Mouse (Mus musculus): ENCODE measurements at regions not wholly inside any gene's neighbourhood (a gene's known extent, or its start where the extent isn't known, plus 50 kb on each side); places are given as distances from the start of the nearest gene placed in this dataset.
A peak's percentile ranks its signal among the peaks of the same experiment; 100 is the strongest.
"Not testable (repeated sequence)": the region's sequence is repeated elsewhere in the genome, so short reads cannot be mapped to it uniquely, and the experiment has no call there.

- Histone ChIP-seq H3K27me3 (replicated peaks; ENCODE audit: control insufficient read depth, insufficient read depth, low read length) (peaks cover 12% of the 10 kb centered on the region; the same call in 1 of the 2 replicates), H3K36me3 (ENCODE audit: control insufficient read depth, insufficient read depth) (no peaks in the 10 kb centered on the region), H3K27ac (ENCODE audit: low read length) (no peak overlapping the region), H3K9ac (replicated peaks; ENCODE audit: low read depth, low read length) (no peak overlapping the region), H3K4me3 (replicated peaks; ENCODE audit: low read length) (no peak overlapping the region), H3K4me1 (replicated peaks; ENCODE audit: control insufficient read depth, insufficient read depth, low read length) (peaks cover 14% of the 10 kb centered on the region), H3K9me3 (ENCODE audit: control insufficient read depth, low read length) (no peaks in the 10 kb centered on the region), H3K4me2 (ENCODE audit: low read length) (no peak overlapping the region)
- ATAC-seq: no peak
- 74% methylated on average over 2 of the region's 2 CpGs for WGBS
Measured at GRCm38 (mm10) chr3:17620398-17620797, 327.8 kb upstream of the Cypt12 start.

GRCm38 (mm10) chr3:17632484-17632883 is 315.7 kb upstream of the Cypt12 start:
- H3K4me2 ChIP-seq (ENCODE audit: low read length): no peak overlapping the region
- H3K9me3 ChIP-seq (ENCODE audit: control insufficient read depth, low read length): no peaks in the 10 kb centered on the region
- no peak overlapping the region for H3K27ac ChIP-seq (ENCODE audit: low read length)
- no peaks in the 10 kb centered on the region for H3K4me1 ChIP-seq (replicated peaks; ENCODE audit: control insufficient read depth, insufficient read depth, low read length)
- H3K36me3 ChIP-seq (ENCODE audit: control insufficient read depth, insufficient read depth): no peaks in the 10 kb centered on the region
- H3K4me3 ChIP-seq (replicated peaks; ENCODE audit: low read length): no peak overlapping the region
- H3K9ac ChIP-seq (replicated peaks; ENCODE audit: low read depth, low read length): no peak overlapping the region
- peak; percentile 68 for ATAC-seq
- no peaks in the 10 kb centered on the region for H3K27me3 ChIP-seq (replicated peaks; ENCODE audit: control insufficient read depth, insufficient read depth, low read length)
- 72% methylated on average over 3 of the region's 3 CpGs for WGBS

- Histone ChIP-seq H3K4me3 (replicated peaks; ENCODE audit: low read length) (no peak overlapping the region), H3K4me2 (ENCODE audit: low read length) (no peak overlapping the region), H3K27me3 (replicated peaks; ENCODE audit: control insufficient read depth, insufficient read depth, low read length) (no peaks in the 10 kb centered on the region), H3K36me3 (ENCODE audit: control insufficient read depth, insufficient read depth) (no peaks in the 10 kb centered on the region), H3K27ac (ENCODE audit: low read length) (no peak overlapping the region), H3K9me3 (ENCODE audit: control insufficient read depth, low read length) (no peaks in the 10 kb centered on the region), H3K4me1 (replicated peaks; ENCODE audit: control insufficient read depth, insufficient read depth, low read length) (no peaks in the 10 kb centered on the region), H3K9ac (replicated peaks; ENCODE audit: low read depth, low read length) (no peak overlapping the region)
- no peak for ATAC-seq
Measured at GRCm38 (mm10) chr3:17636276-17636675, 311.9 kb upstream of the Cypt12 start.

- not testable (repeated sequence) for H3K4me3 ChIP-seq (replicated peaks; ENCODE audit: low read length); H3K4me2 ChIP-seq (ENCODE audit: low read length); ATAC-seq; H3K27me3 ChIP-seq (replicated peaks; ENCODE audit: control insufficient read depth, insufficient read depth, low read length); H3K9me3 ChIP-seq (ENCODE audit: control insufficient read depth, low read length); H3K9ac ChIP-seq (replicated peaks; ENCODE audit: low read depth, low read length); H3K4me1 ChIP-seq (replicated peaks; ENCODE audit: control insufficient read depth, insufficient read depth, low read length); H3K27ac ChIP-seq (ENCODE audit: low read length); H3K36me3 ChIP-seq (ENCODE audit: control insufficient read depth, insufficient read depth)
- WGBS: 58% methylated on average over 2 of the region's 2 CpGs
Measured at GRCm38 (mm10) chr3:17659988-17660387, 288.2 kb upstream of the Cypt12 start.

GRCm38 (mm10) chr3:17661987-17662386 is 286.2 kb upstream of the Cypt12 start:
- no peaks in the 10 kb centered on the region for H3K4me1 ChIP-seq (replicated peaks; ENCODE audit: control insufficient read depth, insufficient read depth, low read length)
- no peak overlapping the region for H3K27ac ChIP-seq (ENCODE audit: low read length)
- no peaks in the 10 kb centered on the region for H3K9me3 ChIP-seq (ENCODE audit: control insufficient read depth, low read length)
- ATAC-seq: no peak
- H3K36me3 ChIP-seq (ENCODE audit: control insufficient read depth, insufficient read depth): no peaks in the 10 kb centered on the region
- no peak overlapping the region for H3K4me3 ChIP-seq (replicated peaks; ENCODE audit: low read length)
- no peaks in the 10 kb centered on the region for H3K27me3 ChIP-seq (replicated peaks; ENCODE audit: control insufficient read depth, insufficient read depth, low read length)
- H3K9ac ChIP-seq (replicated peaks; ENCODE audit: low read depth, low read length): no peak overlapping the region
- no peak overlapping the region for H3K4me2 ChIP-seq (ENCODE audit: low read length)
- WGBS: 83% methylated on average over 1 of the region's 1 CpGs

- Histone ChIP-seq H3K9me3 (ENCODE audit: control insufficient read depth, low read length) (no peaks in the 10 kb centered on the region), H3K4me2 (ENCODE audit: low read length) (no peak overlapping the region), H3K27me3 (replicated peaks; ENCODE audit: control insufficient read depth, insufficient read depth, low read length) (no peaks in the 10 kb centered on the region), H3K4me1 (replicated peaks; ENCODE audit: control insufficient read depth, insufficient read depth, low read length) (no peaks in the 10 kb centered on the region), H3K27ac (ENCODE audit: low read length) (no peak overlapping the region), H3K9ac (replicated peaks; ENCODE audit: low read depth, low read length) (no peak overlapping the region), H3K4me3 (replicated peaks; ENCODE audit: low read length) (no peak overlapping the region), H3K36me3 (ENCODE audit: control insufficient read depth, insufficient read depth) (no peaks in the 10 kb centered on the region)
- WGBS: 86% methylated on average over 1 of the region's 1 CpGs
- ATAC-seq: no peak
Measured at GRCm38 (mm10) chr3:17667016-17667415, 281.2 kb upstream of the Cypt12 start.

- ATAC-seq: no peak
- no peak overlapping the region for H3K4me3 ChIP-seq (replicated peaks; ENCODE audit: low read length)
- H3K9me3 ChIP-seq (ENCODE audit: control insufficient read depth, low read length): no peaks in the 10 kb centered on the region
- H3K4me1 ChIP-seq (replicated peaks; ENCODE audit: control insufficient read depth, insufficient read depth, low read length): no peaks in the 10 kb centered on the region
- WGBS: 85% methylated on average over 2 of the region's 2 CpGs
- no peak overlapping the region for H3K4me2 ChIP-seq (ENCODE audit: low read length)
- no peaks in the 10 kb centered on the region for H3K27me3 ChIP-seq (replicated peaks; ENCODE audit: control insufficient read depth, insufficient read depth, low read length)
- no peak overlapping the region for H3K9ac ChIP-seq (replicated peaks; ENCODE audit: low read depth, low read length)
- no peak overlapping the region for H3K27ac ChIP-seq (ENCODE audit: low read length)
- no peaks in the 10 kb centered on the region for H3K36me3 ChIP-seq (ENCODE audit: control insufficient read depth, insufficient read depth)
Measured at GRCm38 (mm10) chr3:17668839-17669238, 279.4 kb upstream of the Cypt12 start.

Measured in forebrain, embryonic 16.5 days (tissue).